Comparison of ENCODE assay signal across 8 mouse cellular contexts in genomic region chr10:44380476-44381208, GRCm38 (mm10).
DNase-seq lines count a peak whose midpoint lies in the region; ATAC-seq lines count a peak whose summit lies in the region.

No protein-coding gene starts in this region.

- H3K9ac ChIP-seq in embryonic facial prominence, embryonic 13.5 days = 0 out of 2 replicates have a peak overlapping the region, but pooled peaks have one; percentile 22
- H3K9ac ChIP-seq in heart, embryonic 16.5 days (ENCODE audit: low read length) = peak overlapping the region; percentile 24; the same call in 1 of the 2 replicates
- no peak overlapping the region for H3K9ac ChIP-seq in liver, embryonic 15.5 days
- H3K9ac ChIP-seq in neural tube, embryonic 14.5 days (replicated peaks; ENCODE audit: low read depth, low read length) = no peak overlapping the region

- 36% methylated on average over 20 of the region's 20 CpGs for WGBS in embryonic facial prominence, embryonic 13.5 days
- WGBS in heart, embryonic 16.5 days = 38% methylated on average over 20 of the region's 20 CpGs
- 19% methylated on average over 20 of the region's 20 CpGs for WGBS in liver, embryonic 15.5 days (ENCODE audit: insufficient replicate concordance)
- 57% methylated on average over 20 of the region's 20 CpGs for WGBS in neural tube, embryonic 14.5 days

- H3K4me1 ChIP-seq in embryonic facial prominence, embryonic 13.5 days = peaks cover 37% of the 10 kb centered on the region
- H3K4me1 ChIP-seq in heart, embryonic 16.5 days (ENCODE audit: control insufficient read depth, insufficient read depth, low read length) = no peaks in the 10 kb centered on the region; the same call in 1 of the 2 replicates
- peaks cover 20% of the 10 kb centered on the region for H3K4me1 ChIP-seq in liver, embryonic 15.5 days (replicated peaks)
- H3K4me1 ChIP-seq in neural tube, embryonic 14.5 days (ENCODE audit: control insufficient read depth, insufficient read depth, low read length) = 0 out of 2 replicates have a peak, but pooled peaks cover 5% of the 10 kb centered on the region

- peak; percentile 51 for DNase-seq in urinary bladder, postnatal 14 days (ENCODE audit: low spot score)
- DNase-seq in urinary bladder, adult 2 months (ENCODE audit: low spot score) = no peak
- DNase-seq in kidney, postnatal 25 days = peak; percentile 36 to 52
- peak; percentile 18 to 39 for DNase-seq in urinary bladder, postnatal 36 days (ENCODE audit: low spot score in 2 of 2)

- no peaks in the 10 kb centered on the region for H3K9me3 ChIP-seq in embryonic facial prominence, embryonic 13.5 days
- no peaks in the 10 kb centered on the region for H3K9me3 ChIP-seq in heart, embryonic 16.5 days (replicated peaks; ENCODE audit: control insufficient read depth, low read length)
- H3K9me3 ChIP-seq in liver, embryonic 15.5 days (replicated peaks) = no peaks in the 10 kb centered on the region
- H3K9me3 ChIP-seq in neural tube, embryonic 14.5 days (ENCODE audit: control insufficient read depth, low read length) = no peaks in the 10 kb centered on the region

- no peak overlapping the region for H3K4me3 ChIP-seq in embryonic facial prominence, embryonic 13.5 days
- peak overlapping the region; percentile 32 for H3K4me3 ChIP-seq in heart, embryonic 16.5 days (ENCODE audit: low read length)
- H3K4me3 ChIP-seq in liver, embryonic 15.5 days (replicated peaks) = peak overlapping the region; percentile 42
- H3K4me3 ChIP-seq in neural tube, embryonic 14.5 days (ENCODE audit: low read depth, low read length) = no peak overlapping the region

- no peaks in the 10 kb centered on the region for H3K27me3 ChIP-seq in embryonic facial prominence, embryonic 13.5 days
- H3K27me3 ChIP-seq in heart, embryonic 16.5 days (ENCODE audit: control insufficient read depth, insufficient read depth, low read length) = no peaks in the 10 kb centered on the region
- H3K27me3 ChIP-seq in liver, embryonic 15.5 days = no peaks in the 10 kb centered on the region
- H3K27me3 ChIP-seq in neural tube, embryonic 14.5 days (ENCODE audit: control insufficient read depth, insufficient read depth, low read length) = no peaks in the 10 kb centered on the region

- H3K36me3 ChIP-seq in embryonic facial prominence, embryonic 13.5 days = no peaks in the 10 kb centered on the region
- no peaks in the 10 kb centered on the region for H3K36me3 ChIP-seq in heart, embryonic 16.5 days (ENCODE audit: control insufficient read depth, insufficient read depth)
- no peaks in the 10 kb centered on the region for H3K36me3 ChIP-seq in liver, embryonic 15.5 days (replicated peaks)
- H3K36me3 ChIP-seq in neural tube, embryonic 14.5 days (ENCODE audit: control insufficient read depth, insufficient read depth, low read length) = no peaks in the 10 kb centered on the region

- peak overlapping the region; percentile 75 for H3K27ac ChIP-seq in embryonic facial prominence, embryonic 13.5 days
- H3K27ac ChIP-seq in heart, embryonic 16.5 days (ENCODE audit: low read length) = peak overlapping the region; percentile 32; the same call in 1 of the 2 replicates
- peak overlapping the region; percentile 66; the same call in 1 of the 2 replicates for H3K27ac ChIP-seq in liver, embryonic 15.5 days (replicated peaks)
- no peak overlapping the region for H3K27ac ChIP-seq in neural tube, embryonic 14.5 days (ENCODE audit: low read depth, low read length)

- H3K4me2 ChIP-seq in embryonic facial prominence, embryonic 13.5 days = peak overlapping the region; percentile 32
- H3K4me2 ChIP-seq in heart, embryonic 16.5 days (ENCODE audit: low read depth, low read length) = peak overlapping the region; percentile 48
- H3K4me2 ChIP-seq in liver, embryonic 15.5 days = peak overlapping the region; percentile 66
- no peak overlapping the region for H3K4me2 ChIP-seq in neural tube, embryonic 14.5 days (ENCODE audit: low read depth, low read length)

- no peak for ATAC-seq in embryonic facial prominence, embryonic 13.5 days (ENCODE audit: insufficient number of reproducible peaks, insufficient read depth, low FRiP score, low TSS enrichment, low read depth)
- ATAC-seq in heart, embryonic 16.5 days (replicated peaks; ENCODE audit: extremely low read depth, insufficient read depth, low FRiP score) = peak; percentile 56
- peak; percentile 60 for ATAC-seq in liver, embryonic 15.5 days (ENCODE audit: insufficient read depth)
- ATAC-seq in neural tube, embryonic 14.5 days (ENCODE audit: low read depth) = 0 out of 2 replicates have a peak, but pooled peaks have one; percentile 31

Comparison
In these comparisons a context has a peak if more than half of its experiments do, and no peak if none do; other contexts are left out.
1. H3K4me3 ChIP-seq: peak in heart, embryonic 16.5 days (single experiment) and liver, embryonic 15.5 days (single experiment); none in embryonic facial prominence, embryonic 13.5 days (single experiment) and neural tube, embryonic 14.5 days (single experiment).
2. H3K9ac ChIP-seq: peak in embryonic facial prominence, embryonic 13.5 days (single experiment) and heart, embryonic 16.5 days (single experiment); none in liver, embryonic 15.5 days (single experiment) and neural tube, embryonic 14.5 days (single experiment).